Mouse (Mus musculus) MEL (cell line): ENCODE measurements around the gene Lemd1. TPM values are rescaled to one million over a fixed set of nuclear protein-coding genes. Genes with fewer than 3 reads are reported as not detected.

Experiments used
- DNase-seq: peaks from one replicate; pipeline ENCODE4 v3.0.0; 2011; ENCODE audit warnings: low read depth, low spot score
- H3K27ac ChIP-seq: 2 replicates; pipeline ENCODE4 v1.5.1; 2012; ENCODE audit warnings: low read depth, mild to moderate bottlenecking, control low read depth, low read length, moderate library complexity; ENCODE audit not compliant: control insufficient read depth
- H3K27me3 ChIP-seq, 2 experiments: fragments of 150-350 bp in 1 of 2; sonication (generic) in 1 of 2; 2 replicates each; pipeline ENCODE4 v1.6.1; 2012; ENCODE audit warnings: low read length in 2 of 2, mild to moderate bottlenecking in 2 of 2, improper control_type of control experiment in 1 of 2, moderate library complexity in 1 of 2; ENCODE audit not compliant: insufficient read depth in 2 of 2, control insufficient read depth in 1 of 2
- H3K36me3 ChIP-seq, 2 experiments: 2 replicates each; pipeline ENCODE4 v1.6.1; 2012 to 2014; ENCODE audit warnings: low read length in 2 of 2, improper control_type of control experiment in 1 of 2, inconsistent platforms in 1 of 2, mild to moderate bottlenecking in 1 of 2; ENCODE audit not compliant: insufficient read depth in 2 of 2, control insufficient read depth in 1 of 2
- H3K4me1 ChIP-seq, 2 experiments: fragments of 150-350 bp in 1 of 2; sonication (generic) in 1 of 2; 2 replicates each; pipeline ENCODE4 v1.6.1; 2012; ENCODE audit warnings: low read length in 2 of 2, improper control_type of control experiment in 1 of 2, mild to moderate bottlenecking in 1 of 2; ENCODE audit not compliant: insufficient read depth in 2 of 2, control insufficient read depth in 1 of 2
- H3K4me3 ChIP-seq, 2 experiments: fragments of 150-350 bp in 1 of 2; sonication (generic) in 1 of 2; 2 replicates each; pipeline ENCODE4 v1.5.1; 2012; ENCODE audit warnings: low read depth in 2 of 2, low read length in 2 of 2, mild to moderate bottlenecking in 2 of 2, moderate library complexity in 2 of 2, control low read depth in 1 of 2, improper control_type of control experiment in 1 of 2; ENCODE audit not compliant: control insufficient read depth in 1 of 2, insufficient read depth in 1 of 2
- H3K79me2 ChIP-seq: 2 replicates; pipeline ENCODE4 v1.6.1; 2012; ENCODE audit warnings: mild to moderate bottlenecking, low read length, moderate library complexity; ENCODE audit not compliant: control insufficient read depth, poor library complexity, insufficient read depth
- H3K9ac ChIP-seq: 2 replicates; pipeline ENCODE4 v1.6.1; 2012; ENCODE audit warnings: low read depth, mild to moderate bottlenecking, control low read depth, low read length, moderate library complexity; ENCODE audit not compliant: control insufficient read depth, poor library complexity, severe bottlenecking
- H3K9me3 ChIP-seq: fragments of 150-350 bp; sonication (generic); replicated peaks from 2 replicates; pipeline ENCODE4 v1.6.1; 2012; ENCODE audit warnings: mild to moderate bottlenecking, low read length, improper control_type of control experiment, moderate library complexity; ENCODE audit not compliant: insufficient read depth
- CTCF ChIP-seq, 3 experiments: IDR thresholded peaks in 2 of 3; conservative IDR thresholded peaks in 1 of 3; 2 replicates each; pipeline ENCODE4 v1.5.1; 2011 to 2012; ENCODE audit warnings: low read length in 3 of 3, low read depth in 2 of 3, mild to moderate bottlenecking in 2 of 3, improper control_type of control experiment in 1 of 3, inconsistent platforms in 1 of 3, mixed read lengths in 1 of 3, moderate library complexity in 1 of 3; ENCODE audit not compliant: control insufficient read depth in 1 of 3, insufficient read depth in 1 of 3, poor library complexity in 1 of 3, severe bottlenecking in 1 of 3
- ELF1 ChIP-seq: IDR thresholded peaks from 2 replicates; pipeline ENCODE4 v1.6.1; 2014; ENCODE audit warnings: low read depth, mild to moderate bottlenecking, inconsistent platforms, low read length, improper control_type of control experiment, moderate library complexity
- ETS1 ChIP-seq: IDR thresholded peaks from 2 replicates; pipeline ENCODE4 v1.6.1; 2012; ENCODE audit warnings: low read depth, mild to moderate bottlenecking, inconsistent platforms, low read length, improper control_type of control experiment, moderate library complexity
- GABPA ChIP-seq: IDR thresholded peaks from 2 replicates; pipeline ENCODE4 v1.6.1; 2012; ENCODE audit warnings: low read depth, mild to moderate bottlenecking, inconsistent platforms, low read length, improper control_type of control experiment, moderate library complexity
- HCFC1 ChIP-seq: IDR thresholded peaks from 2 replicates; pipeline ENCODE4 v1.6.1; 2012; ENCODE audit warnings: low read depth, mild to moderate bottlenecking, inconsistent platforms, low read length, improper control_type of control experiment, moderate library complexity
- KAT2A ChIP-seq: conservative IDR thresholded peaks from 2 replicates; pipeline ENCODE4 v1.6.1; 2012; ENCODE audit warnings: low read depth, low read length, improper control_type of control experiment, inconsistent platforms
- MAFK ChIP-seq: IDR thresholded peaks from 2 replicates; pipeline ENCODE4 v1.6.1; 2011; ENCODE audit warnings: low read depth, mild to moderate bottlenecking, low read length, improper control_type of control experiment, borderline replicate concordance
- MEF2A ChIP-seq: IDR thresholded peaks from 2 replicates; pipeline ENCODE4 v1.6.1; 2014; ENCODE audit warnings: low read depth, mild to moderate bottlenecking, inconsistent platforms, low read length, improper control_type of control experiment; ENCODE audit not compliant: poor library complexity, insufficient replicate concordance, severe bottlenecking; ENCODE audit errors: extremely low read depth
- MXI1 ChIP-seq: IDR thresholded peaks from 2 replicates; pipeline ENCODE4 v1.6.1; 2011; ENCODE audit warnings: mild to moderate bottlenecking, low read depth, low read length, improper control_type of control experiment
- MYB ChIP-seq: IDR thresholded peaks from 2 replicates; pipeline ENCODE4 v1.6.1; 2011; ENCODE audit warnings: mild to moderate bottlenecking, low read depth, low read length, improper control_type of control experiment
- POLR2A ChIP-seq, 2 experiments: IDR thresholded peaks; 2 replicates each; pipeline ENCODE4 v1.6.1; 2011 to 2012; ENCODE audit warnings: low read length in 2 of 2, mild to moderate bottlenecking in 2 of 2, control low read depth in 1 of 2, improper control_type of control experiment in 1 of 2, low read depth in 1 of 2, moderate library complexity in 1 of 2; ENCODE audit not compliant: control insufficient read depth in 1 of 2, insufficient read depth in 1 of 2, poor library complexity in 1 of 2
- POLR2AphosphoS2 ChIP-seq: IDR thresholded peaks from 2 replicates; pipeline ENCODE4 v1.6.1; 2011; ENCODE audit warnings: low read length, improper control_type of control experiment
- POLR2AphosphoS5 ChIP-seq: IDR thresholded peaks from 2 replicates; pipeline ENCODE4 v1.6.1; 2012; ENCODE audit warnings: low read depth, borderline replicate concordance, mild to moderate bottlenecking, inconsistent platforms, low read length, moderate library complexity, mixed read lengths
- RAD21 ChIP-seq: IDR thresholded peaks from 2 replicates; pipeline ENCODE4 v1.6.1; 2011; ENCODE audit warnings: mild to moderate bottlenecking, low read depth, low read length, improper control_type of control experiment
- SIN3A ChIP-seq: IDR thresholded peaks from 2 replicates; pipeline ENCODE4 v1.6.1; 2012; ENCODE audit warnings: low read length, improper control_type of control experiment, inconsistent platforms
- SMC3 ChIP-seq: IDR thresholded peaks from 2 replicates; pipeline ENCODE4 v1.6.1; 2011; ENCODE audit warnings: low read depth, low read length, improper control_type of control experiment
- TCF12 ChIP-seq: IDR thresholded peaks from 2 replicates; pipeline ENCODE4 v1.6.1; 2014; ENCODE audit warnings: low read depth, mild to moderate bottlenecking, inconsistent platforms, low read length, improper control_type of control experiment, moderate library complexity
- UBTF ChIP-seq: IDR thresholded peaks from 2 replicates; pipeline ENCODE4 v1.6.1; 2012; ENCODE audit warnings: low read depth, mild to moderate bottlenecking, inconsistent platforms, low read length, improper control_type of control experiment, moderate library complexity, borderline replicate concordance; ENCODE audit not compliant: insufficient read depth
- ZC3H11A ChIP-seq: IDR thresholded peaks from 2 replicates; pipeline ENCODE4 v1.6.1; 2012; ENCODE audit warnings: low read depth, mild to moderate bottlenecking, inconsistent platforms, low read length, improper control_type of control experiment
- ZKSCAN1 ChIP-seq: IDR thresholded peaks from 2 replicates; pipeline ENCODE4 v1.6.1; 2012; ENCODE audit warnings: low read depth, mild to moderate bottlenecking, inconsistent platforms, low read length, improper control_type of control experiment, moderate library complexity
- ZMIZ1 ChIP-seq: IDR thresholded peaks from 2 replicates; pipeline ENCODE4 v1.6.1; 2012; ENCODE audit warnings: low read depth, mild to moderate bottlenecking, inconsistent platforms, low read length, improper control_type of control experiment, moderate library complexity
- polyA plus RNA-seq, 2 experiments: library from polyadenylated mRNA; stranded (reverse) in 1 of 2; unstranded in 1 of 2; fragments of >175 nt in 1 of 2; fragments of >200 nt in 1 of 2; gene quantifications; 2 replicates each; pipeline versions ENCODE4 v1.2.1 to v1.2.4; 2012; ENCODE audit warnings: low replicate concordance in 2 of 2, low read depth in 1 of 2; ENCODE audit not compliant: insufficient read length in 2 of 2, insufficient read depth in 1 of 2, missing spikeins in 1 of 2
- total RNA-seq: library from RNA; depleted of rRNA; stranded (reverse); fragments of 300-350 nt; gene quantifications from 2 replicates; pipeline ENCODE4 v1.2.3, GENCODE M21; 2012

Gene Lemd1
- total and polyA plus RNA-seq, 3 experiments = not detected

DNA sequence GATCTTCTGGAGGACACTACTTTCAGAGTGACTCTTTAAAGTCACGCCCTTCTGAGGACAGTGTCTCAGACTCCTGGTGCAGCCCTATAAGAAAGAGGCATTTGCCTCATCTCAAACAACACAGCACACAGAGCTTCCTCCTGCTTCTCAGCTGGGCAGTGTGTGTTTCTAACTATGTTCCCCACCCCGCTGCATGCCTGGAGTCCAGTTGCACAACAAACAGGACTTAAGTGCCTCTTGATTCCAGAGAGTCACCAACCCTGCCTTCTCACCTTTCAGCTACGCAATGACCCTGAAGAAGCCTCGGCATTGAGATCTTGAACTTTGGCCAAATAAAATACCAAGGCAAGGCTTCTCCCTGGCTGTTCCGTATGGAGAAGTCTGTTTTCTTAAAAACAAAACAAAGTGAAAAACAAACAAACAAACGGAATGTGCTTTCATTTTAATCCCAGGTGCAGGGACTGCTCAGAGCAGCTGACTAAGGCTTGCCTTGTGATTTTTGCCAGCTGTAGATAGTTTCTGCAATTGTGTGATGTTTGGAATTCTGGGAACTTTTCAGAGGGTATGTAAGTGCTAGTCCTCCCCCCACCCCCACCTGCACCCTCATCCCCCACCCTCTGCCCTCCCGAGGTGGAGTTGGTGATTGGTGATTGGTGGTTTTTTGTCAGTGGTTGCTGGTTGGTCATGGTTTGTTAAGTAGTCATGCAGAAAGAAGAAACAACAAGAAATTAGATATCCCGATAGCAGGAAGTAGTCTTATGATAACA lies 75.7 kb downstream of the Lemd1 start (continued):
- TF ChIP-seq MEF2A = no peak

DNA sequence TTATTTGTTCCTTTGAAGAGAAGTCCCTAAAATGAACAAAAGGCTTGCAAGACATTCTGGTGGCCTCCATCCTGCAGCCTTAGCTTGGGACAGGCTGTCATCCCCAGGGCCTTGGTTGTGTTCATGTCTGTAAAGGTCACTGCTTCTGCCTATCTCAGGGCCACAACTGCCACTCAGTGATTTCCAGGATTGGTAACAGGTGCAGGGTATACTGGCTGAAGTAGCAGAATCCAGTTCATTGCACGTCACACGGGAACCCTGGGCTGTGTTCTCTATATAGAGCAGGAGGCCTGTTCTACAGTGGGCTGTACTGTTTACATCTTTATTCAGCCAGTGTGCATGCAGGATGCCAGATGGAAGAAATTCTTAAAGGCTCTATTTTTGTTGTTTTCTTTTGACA lies 76.7 kb downstream of the Lemd1 start:
- H3K27me3 ChIP-seq = no peaks in the 10 kb centered on the region
- DNase-seq = no peak
- no peak for TF ChIP-seq ZMIZ1
- no peak for TF ChIP-seq MXI1
- TF ChIP-seq GABPA = no peak
- no peak for TF ChIP-seq UBTF
- no peak for TF ChIP-seq POLR2AphosphoS2
- no peak for TF ChIP-seq ZKSCAN1
- TF ChIP-seq SIN3A = no peak
- no peak for TF ChIP-seq POLR2AphosphoS5
- no peak for TF ChIP-seq SMC3
- TF ChIP-seq ELF1 = no peak
- no peak for TF ChIP-seq KAT2A
- no peak for TF ChIP-seq ETS1
- no peak for TF ChIP-seq POLR2A (IDR thresholded peaks at IDR 0.05; ENCODE audit: control insufficient read depth in 1 of 2, insufficient read depth in 1 of 2, low read depth in 1 of 2, low read length in 2 of 2, poor library complexity in 1 of 2)
- H3K4me3 ChIP-seq = no peak overlapping the region
- peaks cover 0 to 4% of the 10 kb centered on the region in 2 experiments; a peak in 2 of 4 replicates for H3K36me3 ChIP-seq
- no peak overlapping the region for H3K27ac ChIP-seq
- no peak overlapping the region for H3K9ac ChIP-seq
- H3K4me1 ChIP-seq = peaks cover 0 to 6% of the 10 kb centered on the region in 2 experiments; a peak in 2 of 4 replicates
- no peaks in the 10 kb centered on the region for H3K9me3 ChIP-seq
- no peaks in the 10 kb centered on the region for H3K79me2 ChIP-seq

DNA sequence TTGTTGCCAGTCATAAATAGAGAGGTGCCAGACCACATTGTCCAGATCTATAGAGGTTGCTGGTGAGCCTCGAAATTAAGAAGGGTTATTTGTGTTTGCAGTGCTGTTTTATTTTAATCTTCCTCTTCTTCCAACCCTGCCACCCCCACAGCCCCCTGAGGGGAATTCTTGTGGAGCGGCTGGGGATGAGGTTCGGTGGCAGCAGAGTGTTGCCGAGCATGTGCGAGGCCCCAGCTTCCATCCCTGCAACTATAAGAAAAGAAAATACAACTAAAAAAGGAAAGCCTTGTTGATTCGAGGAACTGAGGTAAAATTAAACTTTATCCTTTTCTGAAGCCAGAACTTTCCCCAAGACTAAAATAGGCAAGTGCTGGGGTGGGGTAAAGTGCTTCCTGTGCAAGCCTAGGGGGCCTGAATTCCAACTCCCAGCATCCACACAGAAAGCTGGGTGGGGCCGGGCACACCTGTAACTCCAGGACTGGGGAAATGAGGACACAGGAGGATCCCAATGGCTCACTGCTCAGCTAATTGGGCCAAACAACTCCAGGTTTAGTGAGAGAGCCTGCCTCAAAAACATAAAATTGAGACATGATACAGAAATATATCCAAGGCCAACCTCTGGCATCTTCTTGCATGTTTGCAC lies 77.3 kb downstream of the Lemd1 start:
- Histone ChIP-seq H3K9me3 (no peaks in the 10 kb centered on the region), H3K4me1 (peaks cover 0 to 6% of the 10 kb centered on the region in 2 experiments; a peak in 2 of 4 replicates), H3K27ac (no peak overlapping the region), H3K79me2 (no peaks in the 10 kb centered on the region), H3K4me3 (no peak overlapping the region), H3K9ac (no peak overlapping the region), H3K36me3 (peaks cover 0 to 4% of the 10 kb centered on the region in 2 experiments; a peak in 2 of 4 replicates), H3K27me3 (no peaks in the 10 kb centered on the region)
- TF ChIP-seq ZKSCAN1 (no peak), KAT2A (no peak), POLR2AphosphoS5 (no peak), MYB (no peak), RAD21 (no peak), ZC3H11A (no peak), TCF12 (no peak), GABPA (no peak), HCFC1 (no peak), MAFK (no peak), CTCF (IDR thresholded peaks at IDR 0.05 in 2 of 3, conservative IDR thresholded peaks at IDR 0.05 in 1 of 3; ENCODE audit: control insufficient read depth in 1 of 3, insufficient read depth in 1 of 3, low read depth in 2 of 3, low read length in 3 of 3, poor library complexity in 1 of 3, severe bottlenecking in 1 of 3) (no peak)
- no peak for DNase-seq
